Mouse (Mus musculus): ENCODE measurements around the gene Pdgfra.
A peak's percentile ranks its signal among the peaks of the same experiment; 100 is the strongest.

The Pdgfra gene

DNA sequence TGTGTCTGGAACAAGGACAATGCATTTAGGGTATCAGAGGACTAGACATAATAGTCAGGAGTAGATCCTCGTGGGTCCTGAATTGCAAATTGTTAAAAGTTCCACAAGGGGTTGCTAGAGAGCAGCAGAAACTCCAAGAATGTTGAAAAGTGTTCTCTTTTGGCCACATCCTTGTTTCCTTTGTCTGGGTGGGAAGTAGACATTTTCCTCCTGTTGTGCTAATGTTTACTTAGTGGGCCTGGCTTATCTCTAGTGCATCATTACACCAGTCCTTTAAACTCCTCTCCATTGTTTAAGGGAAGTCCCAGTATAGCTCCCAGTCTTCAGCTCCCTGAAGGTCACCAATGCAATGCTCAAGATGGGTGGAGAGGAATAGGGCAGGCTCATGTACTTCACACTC lies 57.9 kb downstream of the Pdgfra start:
- DNase-seq (ENCODE audit: low spot score): no peak

DNA sequence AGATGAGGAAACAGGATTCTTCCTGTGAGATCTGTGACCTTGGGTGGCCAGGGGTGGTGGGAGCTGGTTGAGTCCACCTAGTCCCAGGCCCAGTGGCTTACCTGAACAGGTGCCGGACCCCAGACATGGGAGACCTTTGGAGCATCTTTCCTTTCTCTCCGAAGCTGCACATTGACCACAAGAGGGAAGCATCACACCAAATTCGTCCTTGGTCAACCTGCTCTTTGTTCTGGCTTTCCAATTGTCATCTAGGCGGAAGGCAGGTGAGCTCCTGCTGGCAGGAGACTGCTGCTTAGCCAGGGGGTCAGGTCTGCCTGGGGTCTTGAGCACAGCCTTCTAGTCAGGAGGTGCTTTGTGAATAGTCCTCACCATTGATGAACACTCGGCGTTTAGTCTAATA lies 62.4 kb downstream of the Pdgfra start:
- DNase-seq (ENCODE audit: low spot score): peak; percentile 9

DNA sequence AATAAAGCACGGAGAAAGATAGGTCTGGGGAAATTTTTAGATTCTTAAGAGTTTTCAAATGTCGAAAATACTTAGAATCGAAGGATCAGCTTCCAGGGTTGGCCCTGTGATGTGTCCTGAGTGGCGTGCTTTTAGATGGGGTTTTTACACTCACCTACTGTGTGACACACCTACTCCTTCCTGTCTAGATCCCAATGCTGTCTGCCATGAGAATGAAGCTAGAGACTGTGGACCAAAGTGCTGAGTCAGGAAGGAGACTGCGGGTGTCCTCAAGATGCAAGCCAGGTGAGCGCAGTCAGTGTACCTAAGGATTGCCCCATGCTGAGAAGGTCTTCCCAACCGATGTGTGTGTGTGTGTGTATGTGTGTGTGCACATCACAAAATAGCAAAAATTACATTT lies 62.8 kb downstream of the Pdgfra start:
- DNase-seq (ENCODE audit: low spot score): no peak

GRCm38 (mm10) chr5:75215678-75216256 lies 63.7 kb downstream of the Pdgfra start:
- DNase-seq (ENCODE audit: low spot score): no peak

GRCm38 (mm10) chr5:75221610-75222009 lies 69.5 kb downstream of the Pdgfra start:
- no peak for DNase-seq (ENCODE audit: low spot score)

DNA sequence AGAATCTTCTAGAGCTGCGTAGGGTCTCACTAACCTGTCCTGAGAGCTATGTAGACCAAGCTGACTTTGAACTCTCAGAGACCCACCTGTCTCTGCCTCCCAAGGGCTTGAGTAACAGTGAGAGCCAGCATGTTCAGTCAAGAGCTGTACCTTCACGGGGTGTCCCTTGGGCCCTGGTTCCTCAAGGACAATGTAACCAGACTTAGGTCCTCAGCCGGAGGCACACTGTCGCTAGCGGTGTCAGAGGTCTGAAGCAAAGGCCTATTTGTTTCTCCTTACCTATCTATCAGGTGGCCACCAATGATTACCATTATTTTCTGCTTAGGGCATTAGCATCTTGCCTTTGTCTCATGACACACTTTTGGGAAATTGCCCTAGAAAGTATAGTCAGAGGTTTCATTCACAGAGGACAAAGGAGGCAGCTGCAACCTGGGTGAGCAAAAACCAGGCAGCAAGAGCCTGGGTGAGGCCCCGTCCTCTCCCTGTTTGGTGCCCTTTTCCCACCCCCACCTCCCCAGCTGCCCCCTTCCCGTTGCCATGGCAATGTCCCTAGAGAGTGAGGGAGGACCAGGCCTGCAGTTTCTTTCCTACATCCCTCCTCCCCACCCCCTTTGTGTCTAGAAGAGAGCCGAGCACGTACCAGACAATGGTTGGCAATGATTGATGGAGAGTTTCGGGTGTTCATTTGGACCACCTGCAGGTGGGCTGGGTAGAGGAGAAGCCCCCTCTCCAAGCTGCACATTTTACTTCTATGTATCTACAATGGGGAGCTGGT lies 70.6 kb downstream of the Pdgfra start:
- DNase-seq (ENCODE audit: low spot score): no peak

GRCm38 (mm10) chr5:75238363-75238762 lies 86.3 kb downstream of the Pdgfra start:
- no peak for DNase-seq (ENCODE audit: low spot score)

- DNase-seq (ENCODE audit: low spot score): no peak
Observed at GRCm38 (mm10) chr5:75238928-75239777, 87.1 kb downstream of the Pdgfra start.

DNA sequence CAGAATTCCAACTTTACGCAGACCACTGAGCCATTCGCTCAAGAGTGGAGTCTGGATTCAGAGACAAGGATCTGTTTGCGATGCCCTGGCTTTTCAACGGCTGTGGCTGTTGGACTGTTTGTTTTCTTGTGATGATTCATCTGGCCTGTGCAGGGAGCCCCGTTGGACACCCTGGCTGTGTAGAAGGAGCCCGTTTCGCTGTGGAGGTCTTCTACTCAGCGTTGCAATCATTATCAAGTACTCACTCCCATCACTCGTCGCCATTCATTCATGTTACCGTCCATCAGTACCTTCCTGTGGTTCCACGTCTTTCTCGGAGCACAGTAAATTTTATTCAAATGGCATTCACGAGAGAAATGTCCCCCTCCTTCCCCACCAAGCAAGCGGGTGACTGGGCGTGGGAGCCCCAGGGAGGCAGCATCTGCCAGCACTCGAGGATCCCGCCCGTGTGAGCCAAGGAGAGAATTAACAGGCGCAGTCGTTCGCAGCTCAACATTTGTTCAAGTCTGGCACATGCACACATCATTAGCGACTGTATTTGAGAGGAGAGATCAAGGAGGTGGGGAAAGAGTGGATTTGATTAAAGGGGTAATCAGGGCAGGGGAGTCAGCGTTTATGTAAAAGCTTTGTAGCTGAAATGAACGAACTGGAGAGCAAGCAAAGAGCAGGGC lies 95.1 kb downstream of the Pdgfra start:
- DNase-seq (ENCODE audit: low spot score): no peak
